Mouse (Mus musculus): ENCODE measurements around the gene Oaz1.

Gene Oaz1

DNA sequence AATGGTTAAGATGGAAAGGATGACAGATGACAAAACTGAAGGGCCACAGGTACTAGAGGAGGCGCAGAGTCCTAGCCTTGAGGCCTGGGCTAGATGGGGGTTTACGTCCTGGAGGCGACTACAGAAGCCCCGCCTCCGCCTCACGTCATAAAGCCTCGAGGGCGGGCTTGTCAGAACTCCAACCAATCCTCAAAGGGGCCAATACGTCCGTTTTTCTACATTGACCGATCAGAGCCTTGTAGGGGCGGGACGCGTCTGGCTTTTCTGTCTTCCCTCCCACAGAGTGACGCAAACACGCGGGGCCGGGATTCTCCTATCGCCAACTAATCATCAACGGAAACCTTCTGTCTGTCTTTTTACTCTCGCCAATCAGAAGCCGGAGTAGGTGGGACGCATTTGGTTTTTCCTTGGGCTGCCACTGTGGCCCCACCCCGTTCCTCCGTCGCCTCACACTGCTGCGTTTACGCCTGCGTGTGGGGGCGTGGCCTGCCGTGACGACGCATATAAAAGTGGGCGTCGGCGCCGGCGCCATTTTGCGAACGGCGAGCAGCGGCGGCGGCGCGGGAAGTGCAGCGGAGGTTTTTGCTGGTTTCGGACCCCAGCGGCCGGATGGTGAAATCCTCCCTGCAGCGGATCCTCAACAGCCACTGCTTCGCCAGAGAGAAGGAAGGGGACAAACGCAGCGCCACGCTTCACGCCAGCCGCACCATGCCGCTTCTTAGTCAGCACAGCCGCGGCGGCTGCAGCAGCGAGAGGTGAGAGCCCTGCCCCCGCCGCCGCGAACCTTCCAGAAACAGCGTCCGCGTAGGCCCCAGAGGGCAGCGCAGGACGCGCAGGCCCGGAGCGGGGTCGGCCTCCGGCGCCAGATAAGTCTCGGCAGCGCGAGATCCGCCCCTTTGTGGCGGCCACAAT, at the start of gene Oaz1:
Gene Oaz1 (plus strand): TSS at position 506 of the 912 bp plus-strand sequence.
- DNase-seq, result peak; percentile 99

DNA sequence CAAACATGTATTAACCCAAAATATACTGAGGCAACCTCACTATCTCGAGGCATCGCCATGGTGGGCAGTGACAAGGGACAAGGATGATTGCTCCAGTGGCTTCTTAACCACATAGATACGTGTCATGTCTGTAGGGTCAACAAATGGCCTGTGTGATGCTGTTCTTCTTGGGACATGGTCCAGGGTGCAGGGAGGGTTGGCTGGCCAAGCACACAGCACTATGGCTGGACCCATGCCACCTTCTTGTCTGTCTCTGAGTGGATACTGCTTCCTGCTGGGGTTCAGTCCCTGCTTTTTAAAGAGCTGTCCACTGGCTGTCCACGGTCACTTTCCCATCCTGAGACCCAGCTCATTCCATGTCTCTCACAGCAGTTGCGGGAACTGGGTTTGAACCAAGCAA, 49.3 kb upstream of the Oaz1 start:
- peak; percentile 63 for DNase-seq

DNA sequence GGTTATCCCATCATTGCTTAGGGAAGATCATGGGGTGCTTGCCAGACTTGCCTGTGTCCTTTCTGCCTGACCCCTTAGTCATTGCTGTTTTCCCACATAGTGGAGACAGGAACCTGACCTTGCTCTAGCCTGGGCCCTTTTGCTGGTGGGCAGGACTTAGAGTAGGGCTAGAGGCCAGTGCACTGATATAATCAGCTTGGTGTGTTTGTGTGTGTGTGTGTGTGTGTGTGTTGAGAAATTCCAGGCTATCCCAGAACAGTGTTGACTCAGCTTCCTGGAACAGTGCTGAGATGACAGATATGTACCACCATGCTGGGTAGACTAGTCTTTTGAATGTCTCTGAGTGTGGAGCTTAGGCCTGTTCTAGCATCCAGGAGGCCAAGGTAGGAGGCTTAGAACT, 46.9 kb upstream of the Oaz1 start:
- DNase-seq, result no peak

DNA sequence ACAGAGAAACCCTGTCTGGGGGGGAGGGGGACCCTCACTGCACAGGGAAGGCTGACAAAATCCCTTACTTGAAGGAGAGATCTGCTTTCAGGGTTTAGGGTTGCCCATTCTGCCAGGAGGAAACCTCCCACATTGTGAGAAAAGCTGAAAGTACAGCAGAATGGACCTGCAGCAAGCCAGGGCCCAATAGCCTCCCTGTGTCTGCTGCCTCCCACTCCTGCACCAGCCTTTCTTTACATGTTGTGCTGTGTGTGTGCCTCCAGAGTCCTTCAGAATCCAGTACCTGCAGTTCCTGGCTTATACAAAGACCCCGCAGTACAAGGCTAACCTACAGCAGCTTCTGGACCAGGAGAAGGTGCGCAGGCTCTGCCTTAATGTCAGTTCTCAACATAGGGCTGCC, 42.2 kb upstream of the Oaz1 start:
- DNase-seq, result no peak

DNA sequence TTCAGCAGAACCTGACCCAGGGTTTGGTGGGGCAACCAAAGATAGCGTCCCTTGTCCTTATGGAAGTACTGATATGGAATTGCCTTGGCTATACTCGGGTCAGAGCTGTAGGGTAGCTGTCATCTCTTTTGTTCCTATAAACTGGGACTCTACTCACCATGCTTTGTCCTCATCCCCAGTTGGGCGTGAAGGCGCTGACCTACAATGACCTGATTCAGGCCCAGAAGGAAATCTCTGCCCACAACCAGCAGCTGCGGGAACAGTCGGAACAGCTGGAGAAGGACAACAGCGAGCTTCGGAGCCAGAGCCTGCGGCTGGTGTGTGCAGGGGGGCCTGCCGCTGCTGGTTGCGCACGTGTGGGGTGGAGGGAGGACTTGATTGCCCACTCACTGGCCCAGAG, 41.6 kb upstream of the Oaz1 start:
- no peak for DNase-seq

DNA sequence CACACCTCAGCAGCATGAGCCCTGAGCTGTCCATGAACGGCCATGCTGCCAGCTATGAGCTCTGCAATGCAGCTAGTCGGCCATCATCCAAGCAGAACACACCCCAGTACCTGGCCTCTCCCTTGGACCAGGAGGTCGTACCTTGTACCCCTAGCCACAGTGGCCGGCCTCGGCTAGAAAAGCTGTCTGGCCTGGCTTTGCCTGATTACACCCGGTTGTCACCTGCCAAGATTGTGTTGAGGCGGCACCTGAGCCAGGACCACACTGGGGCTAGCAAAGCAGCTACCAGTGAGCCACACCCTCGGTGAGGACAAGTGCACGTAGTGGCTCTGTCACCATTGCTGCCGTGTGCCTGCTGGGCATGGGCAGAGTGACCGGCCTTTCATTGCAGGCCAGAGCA, 40.5 kb upstream of the Oaz1 start:
- no peak for DNase-seq

- no peak for DNase-seq
These were observed 38.9 kb upstream of the Oaz1 start for GRCm38 (mm10) chr10:80787517-80787916.

DNA sequence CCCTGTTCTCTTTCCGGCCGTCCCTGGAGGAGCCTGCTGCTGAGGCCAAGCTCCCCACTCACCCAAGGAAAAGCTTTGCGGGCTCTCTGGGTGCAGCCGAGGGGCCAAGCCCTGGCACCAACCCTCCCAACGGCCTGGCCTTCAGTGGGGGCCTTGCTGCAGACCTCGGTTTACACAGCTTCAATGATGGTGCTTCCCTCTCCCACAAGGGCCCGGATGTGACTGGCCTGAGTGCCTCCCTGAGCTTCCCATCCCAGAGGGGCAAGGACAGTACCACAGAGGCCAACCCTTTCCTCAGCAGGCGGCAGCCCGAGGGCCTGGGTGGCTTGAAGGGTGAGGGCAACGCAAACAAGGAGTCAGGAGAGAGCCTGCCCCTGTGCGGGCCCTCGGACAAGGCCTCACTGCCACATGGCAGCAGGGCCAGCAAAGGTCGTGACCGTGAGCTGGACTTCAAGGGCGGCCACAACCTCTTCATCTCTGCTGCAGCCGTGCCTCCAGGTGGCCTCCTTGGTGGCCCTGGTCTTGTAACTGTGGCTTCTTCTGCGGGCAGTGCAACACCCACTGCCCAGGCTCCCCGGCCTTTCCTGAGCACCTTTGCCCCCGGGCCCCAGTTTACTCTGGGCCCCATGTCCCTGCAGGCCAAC, 35.6 kb upstream of the Oaz1 start:
- DNase-seq, result no peak

- peak; percentile 60 for DNase-seq
These were observed 34.8 kb upstream of the Oaz1 start for GRCm38 (mm10) chr10:80791476-80792174.

- peak; percentile 75 for DNase-seq
These were observed 34.1 kb upstream of the Oaz1 start for GRCm38 (mm10) chr10:80792175-80793032.

GRCm38 (mm10) chr10:80793033-80793784, 33.2 kb upstream of the Oaz1 start:
- DNase-seq, result peak; percentile 69

- no peak for DNase-seq
These were observed 32.7 kb upstream of the Oaz1 start for GRCm38 (mm10) chr10:80793803-80794202.

- DNase-seq, result no peak
These were observed 31.7 kb upstream of the Oaz1 start for GRCm38 (mm10) chr10:80794750-80795149.

- no peak for DNase-seq
These were observed 30.1 kb upstream of the Oaz1 start for GRCm38 (mm10) chr10:80796307-80796848.

DNA sequence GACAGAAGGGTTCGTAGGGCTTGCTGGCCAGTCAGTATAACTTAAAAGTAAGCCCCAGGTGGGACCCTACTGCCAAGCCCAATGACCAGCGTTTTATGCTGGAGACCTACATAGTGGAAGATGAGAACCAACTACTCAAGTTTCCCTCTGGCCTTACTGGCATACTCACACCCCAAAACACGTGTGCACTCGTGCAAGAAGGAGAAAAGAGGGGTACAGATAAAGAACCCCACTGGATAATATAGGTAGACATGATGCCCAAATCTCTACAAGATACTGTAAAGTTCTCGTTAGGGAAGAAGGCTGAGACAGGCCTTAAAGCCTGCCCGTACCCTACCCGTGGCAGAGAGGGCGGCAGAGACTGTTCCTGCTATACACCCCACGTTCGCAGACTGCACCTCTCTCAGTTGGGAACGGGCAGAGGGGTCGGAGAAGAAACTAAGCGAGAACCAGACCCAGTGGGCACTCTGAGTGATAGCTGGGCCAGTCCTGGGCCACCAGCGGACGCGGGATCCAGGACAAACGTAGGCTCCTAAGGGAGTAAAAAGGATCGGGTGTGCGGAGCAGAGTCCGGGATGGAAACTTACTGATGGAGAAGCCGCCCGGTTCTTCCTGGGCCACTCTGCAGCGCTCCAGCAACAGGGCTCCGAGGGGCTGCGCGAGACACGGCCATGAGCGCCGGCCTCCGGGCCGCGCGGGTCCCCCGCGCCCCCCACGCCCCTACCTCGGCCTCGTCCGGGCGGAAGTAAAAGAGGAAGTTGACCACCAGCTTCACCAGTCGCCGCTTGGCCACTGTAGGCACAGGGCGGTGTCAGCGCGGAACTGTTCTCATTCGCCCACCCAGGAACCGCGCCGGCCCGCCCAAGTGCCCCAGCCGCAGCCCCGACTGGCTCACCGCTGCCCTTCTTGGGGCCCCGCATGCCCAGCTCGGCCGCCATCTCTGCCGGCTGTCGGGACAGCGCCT, 29.0 kb upstream of the Oaz1 start:
- DNase-seq, result no peak

DNA sequence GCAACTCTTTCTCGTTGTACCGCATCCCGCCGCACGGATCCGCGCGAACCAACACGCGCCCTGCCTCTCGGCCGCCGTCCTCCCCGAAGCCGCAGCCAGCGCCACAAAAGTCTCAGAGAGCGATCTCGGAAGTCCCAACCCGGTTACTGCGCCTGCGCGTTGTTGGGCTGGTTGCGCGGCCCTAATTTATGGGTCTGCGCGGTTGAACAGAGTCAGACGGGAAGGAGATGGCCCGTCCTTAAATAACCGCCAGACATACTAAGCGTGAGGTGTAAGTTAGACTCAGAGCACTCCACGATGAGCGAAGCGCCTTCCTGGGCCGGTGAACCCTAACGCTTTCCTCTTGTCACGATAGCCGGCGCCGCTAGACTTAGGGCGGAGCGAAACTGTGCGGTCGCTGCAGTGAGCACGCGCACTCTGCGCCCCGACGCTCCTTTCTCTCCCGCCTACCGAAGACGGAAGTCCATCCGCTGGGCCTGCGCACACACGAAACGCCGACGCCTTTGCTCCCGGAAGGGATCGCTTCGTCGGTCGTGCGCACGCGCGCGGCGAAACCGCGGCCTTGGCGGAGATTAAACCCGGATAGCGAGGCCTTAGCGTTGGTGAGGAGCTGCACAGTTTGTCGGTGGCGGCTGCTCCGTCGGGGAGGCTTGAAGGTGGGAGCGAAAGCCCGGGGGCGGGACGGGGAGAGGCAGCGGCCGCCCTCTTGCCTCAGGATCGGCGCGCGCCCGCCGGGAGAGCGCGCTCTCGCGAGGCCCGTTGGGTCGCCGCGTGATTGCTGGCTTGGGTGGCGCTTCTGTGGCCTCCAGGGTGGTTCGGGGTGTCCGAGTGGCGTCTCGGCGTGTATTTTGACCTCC, 28.1 kb upstream of the Oaz1 start, which contains the start of the genes Sf3a2 and Plekhj1:
Gene Sf3a2 (plus strand): TSS at position 49 of the 857 bp plus-strand sequence.
Gene Plekhj1 (minus strand): TSS at position 477 of the 857 bp plus-strand sequence.
- DNase-seq, result peak; percentile 97

- DNase-seq, result no peak
These were observed 27.3 kb upstream of the Oaz1 start for GRCm38 (mm10) chr10:80799070-80799566.

GRCm38 (mm10) chr10:80802204-80802912, 24.1 kb upstream of the Oaz1 start:
- DNase-seq, result no peak

All from cerebellum, adult 8-10 months (tissue).